Mouse (Mus musculus) cerebellum, postnatal 4 days (tissue): ENCODE measurements at regions not wholly inside any gene's neighbourhood (a gene's known extent, or its start where the extent isn't known, plus 50 kb on each side); places are given as distances from the start of the nearest gene placed in this dataset.

Experiments used
- DNase-seq, 2 experiments: peaks; one replicate each; pipeline ENCODE4 v3.0.0; 2022; ENCODE audit warnings: low spot score in 2 of 2, mixed read lengths in 1 of 2

GRCm38 (mm10) chr17:50438960-50439359 lies 70.2 kb upstream of the Plcl2 start:
- no peak for DNase-seq

GRCm38 (mm10) chr17:50439365-50439764 lies 69.8 kb upstream of the Plcl2 start:
- no peak for DNase-seq

- DNase-seq, result no peak
Observed at GRCm38 (mm10) chr17:50442062-50442461, 67.1 kb upstream of the Plcl2 start.

GRCm38 (mm10) chr17:50442905-50443304 lies 66.3 kb upstream of the Plcl2 start:
- no peak for DNase-seq

GRCm38 (mm10) chr17:50443376-50444022 lies 65.7 kb upstream of the Plcl2 start:
- no peak for DNase-seq

- DNase-seq, result no peak
Observed at GRCm38 (mm10) chr17:50444023-50444389, 65.2 kb upstream of the Plcl2 start.

- no peak for DNase-seq
Observed at GRCm38 (mm10) chr17:50448693-50449092, 60.5 kb upstream of the Plcl2 start.

- DNase-seq, result no peak
Observed at GRCm38 (mm10) chr17:50451606-50452005, 57.6 kb upstream of the Plcl2 start.

GRCm38 (mm10) chr17:50453524-50453923 lies 55.7 kb upstream of the Plcl2 start:
- no peak for DNase-seq

- no peak for DNase-seq
Observed at GRCm38 (mm10) chr17:50453956-50454355, 55.2 kb upstream of the Plcl2 start.

GRCm38 (mm10) chr17:50454917-50455316 lies 54.3 kb upstream of the Plcl2 start:
- DNase-seq, result no peak

GRCm38 (mm10) chr17:50455719-50456118 lies 53.5 kb upstream of the Plcl2 start:
- no peak for DNase-seq

- no peak for DNase-seq
Observed at GRCm38 (mm10) chr17:50457053-50457697, 52.0 kb upstream of the Plcl2 start.

- DNase-seq, result no peak
Observed at GRCm38 (mm10) chr17:50458232-50458631, 51.0 kb upstream of the Plcl2 start.
